Mouse (Mus musculus): ENCODE results near the gene Clec4e.
"Not testable (repeated sequence)": the region's sequence is repeated elsewhere in the genome, so short reads cannot be mapped to it uniquely, and the experiment has no call there.

Clec4e gene

DNA sequence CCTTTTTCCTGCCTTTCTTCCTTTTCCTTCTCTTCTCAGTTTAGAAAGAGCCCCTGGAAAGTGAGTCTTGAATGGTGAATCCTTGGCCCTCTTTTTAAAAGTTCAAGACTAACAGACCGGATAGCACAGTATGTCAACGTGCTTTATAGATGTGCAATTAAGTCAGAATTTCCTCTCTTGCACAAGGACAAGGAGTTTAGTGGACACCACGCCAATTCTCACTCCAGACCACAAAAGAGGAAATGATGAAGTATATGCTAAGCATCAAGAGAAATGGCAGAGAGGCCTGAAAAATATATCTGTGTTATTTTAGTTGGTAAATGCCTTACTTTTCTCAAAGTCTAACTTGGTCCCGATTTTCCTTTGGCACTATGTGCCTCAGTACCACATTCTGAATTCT is at the start of gene Clec4e:
Clec4e (minus strand) TSS at position 118 of the 400 bp plus-strand sequence.
- DNase-seq (ENCODE audit: low read depth) = no peak

DNA sequence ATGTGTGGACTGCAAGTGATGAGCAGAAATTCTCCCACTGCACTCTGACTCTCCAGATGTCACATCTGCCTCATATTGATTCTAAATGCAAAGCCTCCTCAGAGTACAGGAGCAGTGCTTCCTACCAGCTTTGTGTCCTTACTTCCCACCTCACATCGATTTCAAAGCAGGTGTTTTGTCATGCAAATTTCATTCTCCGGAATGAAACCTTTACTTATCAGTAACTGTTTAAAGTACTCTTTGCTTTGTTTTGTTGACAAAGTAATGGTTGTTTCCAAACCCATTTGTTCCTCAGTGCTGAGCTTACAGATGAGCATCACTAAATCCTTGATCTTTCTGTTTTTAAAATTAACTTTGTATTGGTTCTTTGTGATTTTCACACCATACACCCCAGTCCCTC is 42.8 kb upstream of the Clec4e start:
- DNase-seq (ENCODE audit: low read depth) = no peak

DNA sequence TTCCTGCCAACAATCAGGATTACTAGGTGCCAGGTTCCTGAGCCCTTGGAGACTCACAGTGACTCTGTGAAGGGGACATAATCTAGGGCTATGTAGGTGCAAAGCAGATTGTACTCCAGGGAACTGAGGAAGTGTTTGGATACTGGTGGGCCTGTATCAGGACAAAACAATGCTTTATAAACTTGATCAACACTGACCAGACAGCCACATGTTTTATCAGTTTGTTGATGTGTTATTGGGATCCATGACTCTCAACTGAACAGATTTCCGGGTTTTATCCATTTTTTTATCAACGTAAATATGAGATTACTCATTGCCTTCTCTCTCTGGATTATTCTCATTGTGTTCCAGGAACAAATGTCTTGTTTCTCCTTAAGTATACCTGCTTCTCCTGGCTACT is 18.4 kb upstream of the Clec4e start, which contains the start of gene Vmn2r19:
Vmn2r19 (plus strand) TSS at position 301 of the 400 bp plus-strand sequence.
- no peak for DNase-seq (ENCODE audit: low read depth)

DNA sequence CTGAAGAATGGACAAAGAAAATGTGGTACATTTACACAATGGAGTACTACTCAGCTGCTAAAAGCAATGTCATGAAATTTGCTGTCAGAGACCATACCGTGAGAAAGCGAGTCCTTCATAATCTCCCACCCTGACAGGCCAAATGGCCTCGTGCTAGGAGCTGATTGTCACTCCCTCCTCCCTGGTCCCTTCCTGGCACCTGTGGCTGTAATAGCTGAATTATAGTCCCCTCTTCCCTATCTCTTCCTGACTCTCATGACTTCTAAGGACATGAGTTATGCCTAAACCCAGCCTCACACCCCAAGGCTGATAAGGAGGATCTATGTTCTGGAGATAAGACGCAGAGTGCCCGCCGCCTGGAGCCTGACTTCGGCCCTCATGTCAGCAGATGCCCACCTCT is 16.6 kb upstream of the Clec4e start:
- DNase-seq (ENCODE audit: low read depth) = not testable (repeated sequence)

DNA sequence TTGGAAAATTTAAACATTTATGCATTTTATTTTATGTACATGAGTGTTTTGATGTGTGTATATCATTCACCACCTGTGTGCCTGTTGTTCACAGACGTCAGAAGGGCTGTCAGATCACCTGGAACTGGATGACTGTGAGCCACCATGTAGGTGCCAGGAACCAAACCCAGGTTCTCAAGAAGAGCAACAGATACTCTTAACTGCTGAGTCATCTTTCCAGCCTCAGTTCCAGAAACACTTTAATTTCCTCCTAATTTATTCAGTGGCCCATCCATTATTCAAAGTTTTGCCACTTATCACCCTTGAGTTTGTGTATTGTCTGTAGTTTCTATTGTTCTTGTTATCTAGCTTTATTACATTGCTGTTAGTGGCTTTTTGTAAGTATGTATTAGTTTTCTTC is 7.0 kb upstream of the Clec4e start:
- no peak for DNase-seq (ENCODE audit: low read depth)

DNA sequence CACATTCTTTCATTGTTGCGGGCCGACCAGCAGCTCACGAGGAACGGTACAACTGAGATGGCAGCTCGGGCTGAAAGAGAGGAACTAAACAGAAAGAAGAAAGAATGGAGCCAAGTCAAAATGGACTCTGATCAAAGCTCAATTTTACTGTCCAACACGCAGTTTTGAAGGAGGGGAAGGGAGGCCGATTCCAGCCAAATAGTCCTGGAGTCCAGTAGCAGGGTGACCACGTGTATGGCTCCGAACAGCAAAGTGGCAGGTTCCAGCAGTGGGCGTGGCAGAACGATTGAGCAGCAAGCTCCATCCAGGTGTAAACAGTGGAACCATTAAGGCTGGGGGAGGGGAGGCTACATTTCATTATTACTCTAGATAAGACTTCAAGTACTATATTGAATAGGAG is 3.8 kb upstream of the Clec4e start:
- not testable (repeated sequence) for DNase-seq (ENCODE audit: low read depth)

DNA sequence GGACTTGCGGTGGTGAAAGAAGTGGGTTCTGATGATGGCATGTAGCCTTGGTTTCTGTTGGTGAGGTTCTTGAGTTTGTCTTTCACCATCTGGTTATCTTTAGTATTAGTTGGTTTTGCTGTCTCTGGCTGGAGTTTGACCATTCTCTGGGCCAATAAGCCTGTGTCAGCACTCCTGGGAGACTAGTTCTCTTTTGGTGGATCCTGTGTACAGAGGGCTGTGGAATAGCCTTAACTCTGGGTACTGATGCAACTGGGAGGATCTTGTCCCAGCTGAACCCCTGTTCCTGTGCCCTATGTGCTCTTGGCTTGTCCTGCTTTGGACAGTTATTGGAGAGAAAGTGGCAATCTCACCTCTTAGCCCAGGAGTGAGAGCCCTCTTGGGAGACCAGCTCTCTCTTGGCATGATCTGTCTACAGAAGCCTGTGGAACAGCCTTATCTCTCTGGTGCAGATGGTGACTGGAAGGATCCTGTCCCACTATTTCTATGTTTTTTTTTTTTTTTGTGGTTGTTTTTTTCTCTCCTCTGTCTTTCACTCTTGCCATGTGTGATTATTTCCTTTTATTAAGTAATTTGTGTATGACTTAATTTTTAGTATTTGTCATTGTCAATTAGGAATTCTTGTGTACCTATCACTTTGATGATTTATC is 3.2 kb upstream of the Clec4e start:
- no peak for DNase-seq (ENCODE audit: low read depth)

DNA sequence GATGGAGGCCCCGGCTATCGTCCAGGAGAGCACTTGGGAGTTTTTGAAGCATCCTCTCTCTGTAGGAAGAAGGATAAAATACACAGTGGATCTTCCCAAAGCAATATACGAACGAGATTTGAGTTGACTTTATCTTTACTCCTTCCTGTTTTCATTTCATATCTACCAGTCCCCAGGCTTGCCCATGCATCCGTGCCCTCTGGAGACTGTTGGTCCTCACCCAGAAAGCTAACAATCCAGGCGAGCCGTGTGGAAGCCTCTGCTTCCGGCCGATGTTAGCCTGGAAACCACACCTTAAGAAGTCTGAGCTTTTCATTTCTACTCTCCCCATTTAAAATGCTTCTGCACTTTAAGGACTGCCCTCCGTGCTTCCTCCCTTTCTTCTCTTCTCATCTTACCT is 739 bp downstream of the Clec4e start:
- DNase-seq (ENCODE audit: low read depth) = no peak

DNA sequence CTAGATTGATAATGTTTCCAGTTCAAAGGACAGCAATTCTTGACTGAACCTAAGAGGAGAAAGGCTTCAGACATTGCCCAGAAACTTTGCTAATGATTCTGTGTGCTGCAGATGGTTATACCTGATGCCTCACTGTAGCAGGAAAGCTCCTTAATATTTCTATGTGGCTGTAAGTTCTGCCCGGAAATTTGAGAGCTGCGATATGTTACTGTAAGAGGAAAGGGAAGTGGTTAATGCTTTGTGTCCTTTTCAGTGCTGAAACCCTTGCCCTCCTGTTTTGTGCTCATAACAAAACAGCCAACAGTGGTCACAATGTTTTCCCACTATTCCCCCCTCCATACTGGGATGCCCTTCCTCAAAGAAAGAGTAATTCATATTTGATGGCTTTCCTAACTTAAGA is 3.4 kb downstream of the Clec4e start:
- DNase-seq (ENCODE audit: low read depth) = no peak

DNA sequence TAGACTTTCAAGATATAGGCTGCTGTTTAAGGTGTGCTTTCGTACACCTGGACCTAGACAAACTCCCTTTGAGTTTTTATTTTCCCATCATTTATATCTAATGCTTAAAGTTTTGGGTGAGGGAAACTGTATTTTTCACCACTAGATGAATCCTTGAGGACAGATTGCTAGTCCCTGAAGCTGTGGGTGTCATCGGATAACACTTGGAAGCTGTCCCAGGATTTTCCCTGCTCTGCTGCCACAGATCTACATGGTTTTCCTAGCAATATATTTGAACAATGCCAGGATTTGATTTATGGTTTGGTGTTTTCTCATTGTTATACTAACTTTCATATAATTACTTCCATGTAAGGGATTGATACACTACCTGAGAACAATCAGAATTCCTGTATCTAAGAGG is 10.2 kb downstream of the Clec4e start:
- DNase-seq (ENCODE audit: low read depth) = no peak

DNA sequence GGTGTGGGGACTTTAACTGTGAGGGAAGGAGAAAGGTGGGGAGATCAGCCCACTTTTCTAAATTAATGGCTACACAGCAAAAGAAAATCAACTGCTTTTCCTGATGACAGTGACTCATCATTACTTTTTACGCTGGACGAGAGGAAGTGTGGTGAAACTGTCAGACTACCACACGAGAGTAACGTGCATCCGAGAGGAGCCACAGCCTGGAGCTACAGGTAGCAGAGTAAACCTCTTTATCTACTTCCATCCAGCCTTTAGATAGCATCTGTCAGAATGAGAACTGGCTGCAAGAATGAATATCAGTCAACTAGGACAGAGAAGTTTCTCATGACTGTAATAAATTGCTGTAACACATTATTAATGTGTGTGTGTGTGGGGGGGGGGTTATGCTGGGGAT is 22.7 kb downstream of the Clec4e start:
- no peak for DNase-seq (ENCODE audit: low read depth)

DNA sequence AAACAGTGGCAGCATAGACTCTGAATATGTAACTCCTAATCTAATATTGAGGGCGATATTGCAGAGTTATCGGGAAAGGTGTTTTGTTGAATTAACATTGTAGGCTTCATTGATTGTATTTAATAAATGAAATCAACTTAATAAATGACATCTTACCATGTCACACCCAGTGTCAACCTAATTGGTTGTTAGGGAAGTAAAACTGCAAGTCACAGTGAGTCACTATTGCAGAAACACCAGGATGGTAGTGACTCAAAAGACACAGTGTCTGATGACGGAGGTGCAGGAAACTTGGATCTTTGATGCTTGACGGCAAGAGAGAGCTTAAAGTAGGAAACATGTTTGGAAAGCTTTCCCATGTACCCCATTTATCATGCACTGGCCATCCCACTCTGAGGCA is 23.9 kb downstream of the Clec4e start:
- DNase-seq (ENCODE audit: low read depth) = no peak

DNA sequence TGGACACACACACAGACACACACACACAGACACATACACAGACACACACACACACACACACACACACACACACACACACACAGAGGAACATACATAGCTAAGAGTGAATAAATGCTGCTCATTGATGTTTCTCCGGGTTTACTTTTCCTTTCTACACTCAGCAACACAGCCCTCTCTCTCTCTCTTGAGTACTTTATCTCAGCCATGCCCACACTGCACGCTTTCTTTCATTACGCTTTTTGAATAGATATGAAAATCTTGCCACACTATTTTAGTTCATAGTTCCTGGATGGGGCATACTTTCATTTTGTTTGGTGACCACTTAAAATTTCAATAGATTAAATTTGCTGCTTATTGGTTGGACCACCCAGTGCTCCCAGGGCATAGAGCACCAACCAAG is 25.5 kb downstream of the Clec4e start:
- no peak for DNase-seq (ENCODE audit: low read depth)

DNA sequence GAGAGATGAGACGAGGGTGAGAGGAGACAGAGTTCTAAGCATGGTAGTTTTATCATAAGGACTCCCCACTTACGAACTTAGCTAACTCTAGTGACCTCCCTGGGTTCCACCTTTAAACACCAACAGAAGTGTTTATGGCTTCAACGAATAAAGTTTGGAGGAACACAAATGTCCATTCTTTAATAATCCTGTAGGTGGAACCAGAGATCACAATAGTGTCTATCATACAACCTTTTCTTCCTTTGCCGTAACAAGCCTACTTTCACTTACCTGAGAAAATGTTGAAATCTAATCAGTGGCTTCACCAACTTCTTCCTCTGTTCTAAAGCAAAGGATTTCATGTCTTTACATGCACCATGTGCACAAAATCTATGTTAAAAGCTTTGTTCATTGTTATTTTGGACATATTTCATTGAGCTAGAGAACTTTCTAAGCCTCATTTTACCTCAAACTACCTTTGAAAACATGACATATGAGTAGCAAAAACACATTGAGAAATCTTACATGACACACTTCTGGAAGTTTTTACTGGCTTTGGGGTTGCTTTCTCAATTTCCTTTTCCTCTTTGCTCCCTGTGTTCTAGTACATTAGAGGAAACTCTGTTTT is 28.0 kb downstream of the Clec4e start, which contains the start of gene Clec4d:
Clec4d (plus strand) TSS at position 557 of the 607 bp plus-strand sequence.
- DNase-seq (ENCODE audit: low read depth) = no peak

DNA sequence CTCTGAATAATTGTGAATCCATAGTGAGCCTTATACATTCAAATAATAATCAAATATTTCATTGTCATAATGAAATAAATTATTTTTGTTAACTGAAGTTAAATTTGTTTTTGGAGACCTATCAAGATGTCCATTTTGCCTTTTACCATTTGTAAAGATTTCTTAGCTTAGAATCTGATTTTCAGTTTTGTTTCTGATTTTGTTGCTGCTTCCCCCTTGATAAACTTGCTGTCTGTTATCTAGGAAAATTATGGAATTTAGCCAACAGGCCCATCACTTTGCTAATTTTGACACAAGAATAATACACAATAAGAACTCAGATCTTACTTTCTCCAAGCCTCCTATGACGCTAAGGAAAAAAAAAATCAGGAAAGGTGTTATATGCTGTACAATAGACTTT is 28.8 kb downstream of the Clec4e start:
- no peak for DNase-seq (ENCODE audit: low read depth)

DNA sequence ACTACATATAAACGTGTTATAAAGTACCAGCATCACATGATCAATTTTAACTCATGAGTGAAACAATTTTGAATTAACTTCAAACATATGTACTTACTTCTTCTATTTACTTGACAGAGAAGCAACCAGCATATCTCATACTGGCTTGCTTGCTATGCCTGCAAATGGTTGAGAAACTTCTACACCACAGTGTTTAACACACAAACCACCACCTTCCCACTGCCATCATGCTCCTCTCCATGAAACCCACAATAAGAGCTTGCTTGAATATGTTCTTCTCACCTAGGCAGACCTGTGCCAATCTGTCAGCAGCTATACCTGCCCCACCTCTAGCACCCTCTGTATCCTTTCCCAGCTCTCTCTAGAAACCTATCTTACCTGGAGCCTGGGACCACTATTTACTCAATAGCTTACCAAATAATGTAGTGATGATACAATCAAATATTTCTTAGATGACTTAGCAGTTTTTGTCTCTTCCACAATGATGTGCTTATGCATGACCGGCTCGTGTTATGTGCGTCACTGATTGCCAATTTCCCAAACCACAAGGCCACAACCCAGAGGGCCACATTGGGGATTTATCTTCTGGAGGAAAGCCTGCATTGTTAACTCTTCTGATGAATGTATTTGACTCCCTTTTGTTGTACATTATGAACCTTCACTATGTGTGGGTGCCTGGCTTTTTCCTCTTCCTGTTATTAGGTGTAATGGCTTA is 29.6 kb downstream of the Clec4e start:
- no peak for DNase-seq (ENCODE audit: low read depth)

DNA sequence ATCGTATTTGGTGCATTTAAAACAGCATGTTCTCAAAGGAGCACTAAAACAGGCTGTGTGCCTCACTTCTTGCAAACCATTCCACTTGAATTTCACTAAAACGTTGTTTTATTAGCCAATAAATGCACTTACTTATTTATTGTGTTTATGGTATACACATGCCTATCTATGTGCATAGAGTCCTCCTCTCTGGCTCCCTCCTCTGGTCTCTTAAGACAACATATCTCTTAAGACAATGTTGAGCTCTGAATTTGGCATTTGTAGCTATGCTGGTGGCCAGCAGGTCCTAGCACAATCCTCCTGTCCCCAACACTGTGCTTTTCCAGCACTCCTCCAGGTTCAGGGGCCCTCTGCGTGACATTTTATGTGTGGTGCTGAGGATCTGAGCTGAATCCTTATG is 30.7 kb downstream of the Clec4e start:
- DNase-seq (ENCODE audit: low read depth) = no peak

DNA sequence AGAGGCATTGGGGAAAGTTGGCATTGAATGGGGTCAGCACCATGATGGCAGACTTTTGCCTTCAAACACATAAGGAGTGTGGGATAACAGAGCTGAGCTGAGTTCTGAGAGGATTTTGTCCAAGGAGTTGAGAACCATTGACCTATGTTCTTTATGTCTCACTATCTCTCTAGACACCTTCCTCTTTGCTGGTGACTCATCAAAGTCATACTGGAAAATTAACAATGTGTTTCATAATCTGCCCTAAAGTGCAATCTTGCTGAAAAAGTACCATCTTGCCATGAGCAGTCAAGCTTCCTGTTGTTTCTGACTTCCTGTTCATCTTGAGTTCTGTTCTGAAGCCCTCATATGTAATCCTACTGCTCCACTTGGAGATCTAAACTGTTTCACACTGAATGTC is 36.9 kb downstream of the Clec4e start:
- DNase-seq (ENCODE audit: low read depth) = no peak

DNA sequence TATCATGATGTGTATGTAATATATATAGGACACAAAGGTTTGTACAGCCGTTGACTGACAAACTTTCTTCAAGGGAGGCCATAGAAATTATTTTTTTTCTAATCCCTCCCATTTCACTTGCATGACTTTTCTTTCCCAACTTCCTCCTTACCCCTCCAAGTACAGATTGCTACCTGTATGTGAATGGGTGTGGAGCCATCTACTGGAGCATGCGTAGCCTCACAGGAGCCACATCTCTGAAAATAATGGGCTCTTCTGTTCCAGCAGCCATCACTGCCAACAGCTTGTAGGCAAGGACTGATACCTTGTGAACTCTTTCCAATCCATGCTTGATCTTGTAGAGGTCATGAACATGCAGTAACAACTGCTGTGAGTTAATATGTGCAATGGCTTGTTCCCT is 40.8 kb downstream of the Clec4e start:
- DNase-seq (ENCODE audit: low read depth) = not testable (repeated sequence)

DNA sequence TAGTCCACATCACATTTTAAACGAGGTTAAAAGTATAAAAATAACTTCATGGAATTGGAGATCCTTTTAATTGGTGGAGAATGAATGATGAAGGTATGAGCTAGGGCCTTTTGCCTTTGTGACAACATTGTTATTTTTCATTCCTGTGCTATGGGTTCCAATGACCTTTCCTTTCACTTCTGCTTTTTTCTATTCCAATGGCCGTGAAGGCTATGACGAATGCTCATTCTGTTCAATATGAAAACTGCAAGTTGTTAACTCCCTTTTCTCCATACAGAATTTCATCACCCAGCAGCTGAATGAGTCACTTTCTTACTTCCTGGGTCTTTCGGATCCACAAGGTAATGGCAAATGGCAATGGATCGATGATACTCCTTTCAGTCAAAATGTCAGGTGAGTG is 45.5 kb downstream of the Clec4e start:
- DNase-seq (ENCODE audit: low read depth) = no peak

DNA sequence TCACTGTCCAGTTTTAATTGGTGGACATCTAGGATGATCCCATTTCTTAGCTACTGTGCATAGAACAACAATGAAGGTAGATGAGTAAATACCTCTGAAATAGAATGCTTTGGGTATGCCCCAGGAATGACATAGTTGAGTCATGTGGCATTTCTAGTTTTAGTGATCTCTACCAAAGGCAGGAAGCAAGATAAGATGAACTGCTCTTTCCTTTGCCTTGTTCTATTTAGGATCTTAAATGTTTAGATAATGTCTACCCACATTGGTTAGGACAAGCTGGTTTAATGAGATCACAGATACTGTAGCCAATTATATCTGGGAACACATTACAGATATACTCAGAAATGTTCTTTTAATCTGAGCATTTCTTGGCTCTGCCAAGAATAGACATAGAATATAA is 52.1 kb downstream of the Clec4e start:
- no peak for DNase-seq (ENCODE audit: low read depth)
